Mouse (Mus musculus) liver, embryonic 15.5 days (tissue): ENCODE measurements at regions not wholly inside any gene's neighbourhood (a gene's known extent, or its start where the extent isn't known, plus 50 kb on each side); places are given as distances from the start of the nearest gene placed in this dataset.
A peak's percentile ranks its signal among the peaks of the same experiment; 100 is the strongest.

Experiments used
- ATAC-seq: fragments of 200-750 bp; cut with Nextera tagmentation; 2 replicates; pipeline ENCODE4 v1.8.0; 2017; ENCODE audit warnings: moderate number of reproducible peaks, mild to moderate bottlenecking, moderate library complexity; ENCODE audit not compliant: insufficient read depth
- H3K27ac ChIP-seq: fragments of 300-500 bp; sonication (generic); replicated peaks from 2 replicates; pipeline ENCODE4 v1.5.1; 2015; ENCODE audit warnings: mild to moderate bottlenecking, inconsistent platforms
- H3K27me3 ChIP-seq: fragments of 300-500 bp; sonication (generic); 2 replicates; pipeline ENCODE4 v1.6.1; 2015; ENCODE audit warnings: mild to moderate bottlenecking, inconsistent platforms
- H3K36me3 ChIP-seq: fragments of 300-500 bp; sonication (generic); replicated peaks from 2 replicates; pipeline ENCODE4 v1.6.1; 2015; ENCODE audit warnings: moderate library complexity, mild to moderate bottlenecking, inconsistent platforms
- H3K4me1 ChIP-seq: fragments of 300-500 bp; sonication (generic); replicated peaks from 2 replicates; pipeline ENCODE4 v1.6.1; 2015; ENCODE audit warnings: inconsistent platforms
- H3K4me2 ChIP-seq: fragments of 300-500 bp; sonication (generic); 2 replicates; pipeline ENCODE4 v1.6.1; 2015; ENCODE audit warnings: moderate library complexity, mild to moderate bottlenecking, inconsistent platforms
- H3K4me3 ChIP-seq: fragments of 300-500 bp; sonication (generic); replicated peaks from 2 replicates; pipeline ENCODE4 v1.5.1; 2015; ENCODE audit warnings: mild to moderate bottlenecking, inconsistent platforms
- H3K9ac ChIP-seq: fragments of 300-500 bp; sonication (generic); 2 replicates; pipeline ENCODE4 v1.6.1; 2015; ENCODE audit warnings: moderate library complexity, mild to moderate bottlenecking, inconsistent platforms
- H3K9me3 ChIP-seq: fragments of 300-500 bp; sonication (generic); replicated peaks from 2 replicates; pipeline ENCODE4 v1.6.1; 2016; ENCODE audit warnings: inconsistent platforms
- WGBS: fragments of 180-500 bp; shearing (Covaris S2); methylation state at CpG from one replicate; pipeline ENCODE4 v1.1.7; 2015; ENCODE audit warnings: mixed read lengths; ENCODE audit not compliant: insufficient replicate concordance; 5-methylcytosine and 5-hydroxymethylcytosine counted together

DNA sequence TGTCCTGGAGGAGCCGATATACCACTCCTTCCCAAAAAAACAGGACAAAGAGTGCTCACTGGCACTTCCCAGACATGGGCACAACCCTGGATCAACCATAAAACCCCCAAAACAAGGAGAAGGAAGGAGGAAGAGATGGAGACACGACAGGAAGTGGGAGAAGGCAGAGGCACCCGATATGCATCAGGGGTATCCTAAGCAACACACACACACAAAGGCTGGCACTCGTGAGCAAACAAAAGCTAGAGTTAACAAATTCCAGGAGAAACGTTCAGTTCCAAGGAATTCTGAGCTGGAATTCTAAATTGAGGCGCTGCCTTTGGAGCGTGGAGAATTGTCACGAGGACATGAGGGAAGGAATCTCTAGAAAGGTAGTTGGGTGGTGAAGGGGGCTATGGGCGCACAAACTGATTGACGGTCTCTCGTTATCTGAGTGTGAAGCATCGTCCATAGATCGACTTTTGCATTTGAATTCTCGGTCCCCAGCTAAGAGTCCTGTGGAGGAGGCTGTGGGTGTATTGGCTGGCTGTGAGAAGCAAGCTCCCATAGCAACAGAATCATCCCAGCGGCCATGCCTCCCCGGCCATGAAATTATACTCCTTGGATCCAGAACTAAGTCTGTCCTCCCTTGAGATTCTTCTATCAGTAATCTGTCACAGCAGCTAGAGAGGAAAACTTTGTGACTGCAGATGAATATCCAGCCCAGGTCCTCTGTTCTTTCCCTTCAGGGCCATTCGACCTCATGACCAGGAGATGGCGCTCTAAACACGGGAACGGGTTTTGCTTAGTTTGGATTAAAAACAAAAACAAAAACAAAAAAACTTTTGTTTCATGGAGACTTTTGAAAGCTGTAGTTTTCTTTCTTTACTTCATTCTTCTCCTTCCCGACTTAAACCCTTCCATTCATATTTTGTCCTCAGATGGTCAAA is 69.4 kb upstream of the Ptpn13 start:
- Histone ChIP-seq H3K36me3 (no peaks in the 10 kb centered on the region), H3K27me3 (no peaks in the 10 kb centered on the region), H3K4me1 (no peaks in the 10 kb centered on the region), H3K9ac (no peak overlapping the region), H3K27ac (no peak overlapping the region), H3K4me3 (no peak overlapping the region), H3K9me3 (no peaks in the 10 kb centered on the region), H3K4me2 (peak overlapping the region; percentile 18; the same call in 1 of the 2 replicates)
- 31% methylated on average over 21 of the region's 21 CpGs for WGBS
- no peak for ATAC-seq

DNA sequence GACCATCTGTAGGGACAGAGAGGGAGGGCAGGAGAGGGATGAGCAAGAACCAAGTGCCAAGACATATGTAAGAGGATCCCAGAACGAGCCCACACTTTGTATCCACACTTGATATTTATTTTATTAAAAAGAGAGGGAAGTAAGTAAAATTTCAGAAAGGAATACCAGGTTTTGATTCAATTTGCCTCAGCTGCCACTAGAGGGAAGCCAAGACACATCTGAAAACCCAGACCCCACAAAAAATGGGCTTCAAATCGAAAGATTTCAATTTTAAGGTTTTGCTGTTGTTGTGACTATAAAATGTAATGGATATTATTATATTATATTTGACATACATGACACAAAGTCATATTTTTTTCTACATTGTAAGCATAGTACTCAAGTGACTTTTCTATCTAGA is 81.1 kb upstream of the Ptpn13 start:
- H3K27ac ChIP-seq: no peak overlapping the region
- H3K9ac ChIP-seq: no peak overlapping the region
- H3K4me3 ChIP-seq: no peak overlapping the region
- H3K4me1 ChIP-seq: no peaks in the 10 kb centered on the region
- 0 out of 2 replicates have a peak, but pooled peaks cover 4% of the 10 kb centered on the region for H3K9me3 ChIP-seq
- no peak for ATAC-seq
- WGBS: 21% methylated on average over 2 of the region's 2 CpGs
- no peaks in the 10 kb centered on the region for H3K27me3 ChIP-seq
- no peaks in the 10 kb centered on the region for H3K36me3 ChIP-seq
- H3K4me2 ChIP-seq: no peak overlapping the region

DNA sequence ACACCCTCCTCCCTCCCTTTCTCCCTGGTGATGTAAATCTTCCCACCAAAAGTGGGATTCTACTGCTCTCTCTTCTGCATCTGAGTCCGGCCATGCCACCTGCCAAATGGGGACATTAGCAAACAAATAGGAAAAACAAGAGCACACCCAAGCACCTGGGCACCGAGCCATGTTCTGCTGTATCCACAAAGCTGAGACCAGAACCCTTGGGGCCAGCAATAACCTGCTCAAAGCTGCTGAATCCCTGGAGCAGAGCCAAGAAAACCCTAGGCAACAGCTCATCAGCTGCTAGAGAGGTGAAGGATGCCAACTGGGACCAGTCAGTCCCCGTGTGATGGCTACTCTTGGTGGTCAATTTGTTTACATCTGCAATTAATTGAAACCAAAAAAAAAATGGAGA is 83.5 kb upstream of the Ptpn13 start:
- Histone ChIP-seq H3K4me1 (no peaks in the 10 kb centered on the region), H3K9me3 (no peaks in the 10 kb centered on the region), H3K36me3 (no peaks in the 10 kb centered on the region), H3K9ac (no peak overlapping the region), H3K27me3 (peaks cover 3% of the 10 kb centered on the region; the same call in 1 of the 2 replicates), H3K4me3 (no peak overlapping the region), H3K4me2 (no peak overlapping the region), H3K27ac (no peak overlapping the region)
- WGBS: 42% methylated on average over 3 of the region's 3 CpGs
- ATAC-seq: no peak

DNA sequence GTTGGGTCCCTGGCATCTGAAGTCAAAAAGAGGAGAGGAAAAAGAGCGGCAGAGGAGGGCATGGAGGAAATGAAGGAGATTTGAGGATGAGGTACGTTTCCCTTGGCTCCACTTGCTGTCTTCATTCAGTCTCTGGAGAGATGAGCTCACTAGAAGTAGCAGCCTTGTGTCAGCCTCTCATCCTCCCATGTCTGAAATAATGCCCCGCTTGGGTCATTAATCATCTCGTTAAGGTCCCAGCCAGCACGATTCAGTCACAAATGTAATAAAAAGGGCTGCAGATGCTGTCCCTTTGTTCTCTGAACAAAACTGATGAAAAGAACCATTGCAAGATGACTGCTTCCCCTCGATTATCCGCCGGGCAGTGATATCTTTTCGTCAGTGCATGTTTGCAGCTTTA is 84.4 kb upstream of the Ptpn13 start:
- Histone ChIP-seq H3K9me3 (no peaks in the 10 kb centered on the region), H3K4me3 (no peak overlapping the region), H3K27me3 (peaks cover 4% of the 10 kb centered on the region; the same call in 1 of the 2 replicates), H3K9ac (no peak overlapping the region), H3K4me1 (no peaks in the 10 kb centered on the region), H3K4me2 (no peak overlapping the region), H3K27ac (no peak overlapping the region), H3K36me3 (no peaks in the 10 kb centered on the region)
- 49% methylated on average over 9 of the region's 9 CpGs for WGBS
- ATAC-seq: no peak

DNA sequence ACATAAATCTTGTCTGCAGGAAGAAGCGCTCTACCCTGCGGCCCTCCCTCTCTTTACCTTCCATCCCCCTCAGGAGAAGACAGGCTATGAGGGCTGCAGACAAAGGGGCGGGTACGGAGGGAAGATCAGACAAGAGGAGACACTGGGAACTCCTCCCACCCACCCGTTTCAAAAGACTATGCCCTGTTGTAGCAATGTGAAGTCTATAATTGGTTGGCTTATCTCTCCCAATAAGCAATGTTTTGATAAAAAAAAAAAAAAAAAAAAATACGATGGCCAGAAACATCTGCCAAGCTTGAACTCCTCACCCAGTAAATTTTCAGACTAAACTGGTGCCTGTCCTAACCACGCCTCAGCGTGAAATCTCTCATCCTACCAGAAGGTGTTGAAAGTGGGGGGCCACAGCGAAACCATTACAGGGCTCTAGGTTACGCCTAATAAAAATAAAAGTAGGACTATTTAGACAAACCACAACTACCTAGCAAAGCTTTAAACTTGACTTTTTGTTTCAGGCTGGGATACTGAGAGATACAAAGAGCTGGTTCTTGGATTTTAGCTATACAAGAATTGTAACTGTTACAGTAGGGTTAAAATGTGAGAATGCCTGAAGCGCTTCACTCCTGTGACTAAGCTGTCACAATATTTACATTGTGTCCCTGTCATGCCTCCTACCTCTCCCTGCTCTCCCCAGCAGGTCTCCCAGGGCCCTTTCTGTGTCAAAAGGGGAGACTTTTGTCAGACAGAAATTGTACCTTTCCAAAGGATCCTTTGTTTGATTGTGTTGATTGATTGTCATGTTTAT is 88.1 kb upstream of the Ptpn13 start:
- Histone ChIP-seq H3K36me3 (no peaks in the 10 kb centered on the region), H3K27me3 (peaks cover 4% of the 10 kb centered on the region; the same call in 1 of the 2 replicates), H3K4me3 (no peak overlapping the region), H3K27ac (no peak overlapping the region), H3K9ac (no peak overlapping the region), H3K4me1 (no peaks in the 10 kb centered on the region), H3K9me3 (no peaks in the 10 kb centered on the region), H3K4me2 (no peak overlapping the region)
- no peak for ATAC-seq
- 21% methylated on average over 11 of the region's 11 CpGs for WGBS

DNA sequence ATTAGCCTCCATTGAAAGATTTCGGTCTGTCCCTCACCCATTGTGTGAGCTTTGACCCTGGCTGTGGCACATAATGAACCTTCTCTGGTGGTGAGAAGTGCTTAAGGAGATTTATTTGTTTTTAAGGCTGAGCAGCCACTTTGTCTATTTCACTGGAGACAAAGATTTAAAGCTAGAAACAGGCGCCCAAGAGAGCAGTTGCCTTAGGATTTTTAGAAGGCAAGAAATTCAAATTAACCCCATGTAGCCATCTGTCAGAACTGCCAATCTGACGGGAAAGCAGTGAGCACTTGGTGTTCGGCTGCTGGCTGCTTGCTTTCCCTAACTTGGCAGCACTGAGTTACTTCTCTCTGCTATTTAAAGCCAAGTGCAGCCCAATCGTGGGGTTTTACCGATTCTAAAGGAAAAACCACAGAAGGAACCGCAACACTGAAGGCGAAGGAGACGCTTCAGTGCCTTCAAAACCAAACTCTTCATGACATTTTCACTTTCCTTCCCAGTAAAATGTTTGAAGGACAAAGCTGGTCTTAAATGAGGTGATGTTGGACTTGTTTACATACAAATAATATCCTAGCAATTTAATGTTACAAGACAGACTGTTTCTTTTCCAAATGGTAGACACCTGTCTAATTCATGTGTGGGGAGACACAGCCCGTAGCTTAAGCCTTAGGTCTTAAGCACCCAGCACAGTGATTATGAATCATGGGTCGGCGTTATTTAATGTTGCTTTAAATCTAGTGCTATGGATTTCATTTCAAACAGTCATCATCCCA is 88.9 kb upstream of the Ptpn13 start:
- no peak overlapping the region for H3K27ac ChIP-seq
- H3K36me3 ChIP-seq: no peaks in the 10 kb centered on the region
- WGBS: 20% methylated on average over 12 of the region's 12 CpGs
- H3K27me3 ChIP-seq: peaks cover 4% of the 10 kb centered on the region; the same call in 1 of the 2 replicates
- H3K9me3 ChIP-seq: no peaks in the 10 kb centered on the region
- ATAC-seq: no peak
- no peak overlapping the region for H3K4me3 ChIP-seq
- no peak overlapping the region for H3K9ac ChIP-seq
- no peaks in the 10 kb centered on the region for H3K4me1 ChIP-seq
- no peak overlapping the region for H3K4me2 ChIP-seq

DNA sequence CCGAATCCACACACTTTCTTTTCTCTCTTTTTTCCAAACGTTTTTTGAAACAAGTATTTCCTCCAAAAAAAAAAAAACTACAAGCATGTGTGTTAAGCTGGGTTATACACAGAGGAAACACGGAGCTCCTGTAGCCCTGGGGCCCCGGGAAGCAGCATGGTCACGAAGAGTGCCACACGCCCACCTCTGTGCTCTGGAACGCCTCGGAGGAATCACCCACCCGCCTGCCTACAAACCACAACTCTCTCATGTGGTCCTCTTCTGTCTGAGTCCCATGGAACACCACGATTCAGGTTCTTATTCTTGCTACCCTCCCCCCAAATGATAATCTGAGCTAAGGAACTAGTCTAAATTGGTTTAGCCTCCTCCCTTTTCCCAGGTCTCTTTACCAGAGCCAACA is 98.6 kb upstream of the Ptpn13 start:
- H3K4me3 ChIP-seq: no peak overlapping the region
- no peaks in the 10 kb centered on the region for H3K9me3 ChIP-seq
- no peak for ATAC-seq
- no peaks in the 10 kb centered on the region for H3K27me3 ChIP-seq
- no peak overlapping the region for H3K27ac ChIP-seq
- H3K9ac ChIP-seq: no peak overlapping the region
- no peak overlapping the region for H3K4me2 ChIP-seq
- no peaks in the 10 kb centered on the region for H3K36me3 ChIP-seq
- WGBS: 30% methylated on average over 10 of the region's 10 CpGs
- no peaks in the 10 kb centered on the region for H3K4me1 ChIP-seq

DNA sequence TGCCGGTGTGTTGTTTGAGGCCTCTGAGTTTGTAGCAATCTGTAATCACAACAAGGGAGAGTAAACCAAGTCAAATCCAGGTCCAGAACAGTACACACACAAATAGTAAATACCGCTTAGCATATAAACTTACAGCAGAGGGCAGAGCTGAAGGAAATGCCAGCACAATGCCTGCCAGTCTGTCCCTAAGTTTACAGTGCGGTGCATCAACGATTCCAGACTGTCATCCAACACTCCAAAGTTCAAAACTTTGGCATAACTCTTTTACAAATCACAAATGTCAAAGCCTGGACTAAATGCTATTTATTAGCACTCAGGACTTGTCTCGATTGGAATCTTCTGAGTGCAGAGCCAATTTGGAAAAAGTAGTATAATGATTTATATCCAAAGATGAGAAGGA is 104.7 kb upstream of the Ptpn13 start:
- Histone ChIP-seq H3K4me2 (no peak overlapping the region), H3K9me3 (no peaks in the 10 kb centered on the region), H3K36me3 (no peaks in the 10 kb centered on the region), H3K4me1 (no peaks in the 10 kb centered on the region), H3K27ac (no peak overlapping the region), H3K27me3 (no peaks in the 10 kb centered on the region), H3K4me3 (no peak overlapping the region), H3K9ac (no peak overlapping the region)
- WGBS: 65% methylated on average over 5 of the region's 5 CpGs
- ATAC-seq: no peak

DNA sequence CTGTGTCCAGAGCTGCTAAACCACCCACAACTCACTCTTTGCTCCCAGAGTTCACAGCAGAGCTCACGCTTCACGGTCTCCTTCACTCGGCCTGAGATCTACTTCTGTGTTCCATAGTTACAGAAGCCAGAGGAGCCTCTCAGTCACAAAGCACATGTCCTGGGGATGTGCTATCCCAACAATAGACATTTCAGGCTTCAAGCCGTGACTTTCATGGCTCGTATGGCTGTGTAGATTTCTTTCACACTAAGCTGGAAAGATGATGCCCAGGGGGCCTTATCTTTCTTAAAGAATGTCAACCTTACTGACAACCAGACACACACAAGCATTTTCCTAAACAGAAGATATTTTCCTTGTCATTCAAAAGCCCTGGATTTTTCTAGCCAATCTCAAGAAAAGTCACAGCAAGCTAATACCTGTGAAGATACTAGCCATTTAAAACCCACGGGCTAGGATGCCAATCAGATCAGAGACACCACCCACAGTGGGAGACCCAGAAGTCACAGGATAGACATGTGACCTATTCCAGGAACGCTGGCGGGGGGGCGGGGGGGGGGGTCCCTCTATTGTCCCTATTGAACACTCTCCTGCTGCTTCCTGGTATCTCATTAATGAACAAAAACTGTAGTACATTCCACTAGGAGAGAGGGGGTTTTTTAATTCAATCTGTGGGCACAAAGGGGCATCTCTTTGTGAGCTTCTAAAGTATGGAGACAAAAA is 98.8 kb upstream of the Mapk10 start:
- no peak for ATAC-seq

DNA sequence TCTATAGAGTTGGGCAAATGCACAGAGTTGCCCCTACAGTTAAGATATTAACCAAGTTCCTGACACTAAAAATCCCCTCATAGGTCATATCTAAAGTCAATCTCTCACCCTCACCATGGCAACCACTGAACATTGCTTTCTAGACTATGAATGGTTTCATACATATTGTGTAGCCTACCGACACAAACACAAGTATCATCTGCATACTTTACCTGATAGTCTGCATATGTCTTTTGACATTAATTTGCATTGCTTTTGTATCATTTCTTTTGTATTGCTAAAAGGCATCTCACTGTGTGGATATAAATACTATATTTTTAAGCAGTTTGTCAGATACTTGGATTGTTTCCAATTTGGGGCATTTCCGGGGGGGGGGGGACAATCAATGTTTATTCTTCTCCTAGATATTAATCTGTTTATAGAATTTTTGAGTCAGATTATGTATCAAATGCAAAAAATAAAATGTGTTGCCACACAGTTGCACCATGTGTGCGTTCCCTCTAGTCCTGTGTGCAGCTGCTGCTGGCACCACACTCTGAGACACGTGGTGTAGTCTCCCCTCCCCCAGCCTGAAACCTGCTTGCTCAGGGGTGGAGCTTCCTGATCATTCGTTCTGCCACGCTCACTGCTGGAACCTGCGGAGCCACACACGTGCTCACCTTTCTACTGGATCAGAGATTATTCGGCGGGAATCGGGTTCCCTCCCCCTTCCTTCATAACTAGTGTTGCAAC is 94.7 kb upstream of the Mapk10 start:
- Histone ChIP-seq H3K4me1 (no peaks in the 10 kb centered on the region), H3K4me2 (no peak overlapping the region), H3K36me3 (no peaks in the 10 kb centered on the region), H3K27ac (no peak overlapping the region), H3K4me3 (no peak overlapping the region), H3K9me3 (0 out of 2 replicates have a peak, but pooled peaks cover 2% of the 10 kb centered on the region), H3K9ac (no peak overlapping the region), H3K27me3 (no peaks in the 10 kb centered on the region)
- WGBS: 65% methylated on average over 11 of the region's 11 CpGs
- no peak for ATAC-seq

More for the DNA sequence above, 98.8 kb upstream of the Mapk10 start:
- WGBS: 59% methylated on average over 9 of the region's 9 CpGs
- Histone ChIP-seq H3K4me3 (no peak overlapping the region), H3K27ac (no peak overlapping the region), H3K27me3 (no peaks in the 10 kb centered on the region), H3K36me3 (no peaks in the 10 kb centered on the region), H3K9ac (no peak overlapping the region), H3K4me2 (no peak overlapping the region), H3K4me1 (no peaks in the 10 kb centered on the region), H3K9me3 (0 out of 2 replicates have a peak, but pooled peaks cover 2% of the 10 kb centered on the region)
